Comparison of ENCODE assay signal across 18 mouse cellular contexts in the genomic region with DNA sequence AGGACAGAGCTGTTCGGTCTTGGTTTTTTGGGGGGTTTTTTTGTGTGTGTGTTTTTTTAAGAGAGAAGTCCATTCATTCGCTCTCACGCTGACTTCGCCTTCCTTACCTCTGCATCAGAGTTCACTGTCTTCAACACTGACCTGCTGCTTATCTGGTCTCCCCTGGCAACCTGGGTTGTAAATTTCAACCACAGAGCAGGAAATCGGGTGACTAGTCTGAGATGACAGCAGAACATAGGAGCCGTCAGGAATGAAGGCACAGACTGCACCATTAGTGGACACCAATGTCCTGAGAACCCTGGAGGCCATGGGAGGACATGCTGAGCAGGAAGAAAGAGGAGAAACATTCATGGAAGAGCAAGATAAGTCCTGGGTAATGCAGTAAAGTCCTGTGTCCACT. TPM values are rescaled to one million over a fixed set of nuclear protein-coding genes. Genes with fewer than 3 reads are reported as not detected.
DNase-seq lines count a peak whose midpoint lies in the region; ATAC-seq and TF ChIP-seq lines count a peak whose summit lies in the region.
"Had no signal": no experiment of that assay in that cellular context is flagged by ENCODE, and none has a peak within 500 bp of the region (broad histone marks: within the 10 kb centered on the region; RNA-seq: fewer than 3 reads in every experiment).

No protein-coding gene starts in this region.

- no peak overlapping the region for H3K9ac ChIP-seq in heart, embryonic 11.5 days (ENCODE audit: low read depth, low read length)
- no peak overlapping the region for H3K9ac ChIP-seq in heart, adult 2 months (ENCODE audit: low read depth, low read length)
- H3K9ac ChIP-seq in intestine, embryonic 15.5 days: no peak overlapping the region
- no peak overlapping the region for H3K9ac ChIP-seq in stomach, postnatal 0 days (ENCODE audit: low read length)
- H3K9ac ChIP-seq: forebrain, embryonic 15.5 days; liver, embryonic 15.5 days had no signal

- 0 out of 2 replicates have a peak overlapping the region, but pooled peaks have one; percentile 24 for H3K27ac ChIP-seq in heart, embryonic 11.5 days (ENCODE audit: low read depth, low read length)
- H3K27ac ChIP-seq in heart, adult 2 months: no peak overlapping the region
- H3K27ac ChIP-seq in layer of hippocampus, adult 2 months: 0 out of 2 replicates have a peak overlapping the region, but pooled peaks have one; percentile 88
- H3K27ac ChIP-seq in intestine, embryonic 15.5 days: peak overlapping the region; percentile 54; the same call in 1 of the 2 replicates
- H3K27ac ChIP-seq in stomach, postnatal 0 days (replicated peaks): no peak overlapping the region
- H3K27ac ChIP-seq: embryonic facial prominence, embryonic 10.5 days; forebrain, embryonic 15.5 days; hindbrain, postnatal 0 days; kidney, postnatal 0 days; liver, embryonic 15.5 days had no signal

- H3K79me2 ChIP-seq in heart, adult 2 months (replicated peaks; ENCODE audit: control insufficient read depth, insufficient read depth, low read length): peaks cover 2% of the 10 kb centered on the region; the same call in 1 of the 2 replicates

- no peaks in the 10 kb centered on the region for H3K9me3 ChIP-seq in heart, embryonic 11.5 days (replicated peaks; ENCODE audit: control insufficient read depth, low read length)
- no peaks in the 10 kb centered on the region for H3K9me3 ChIP-seq in intestine, embryonic 15.5 days
- H3K9me3 ChIP-seq in stomach, postnatal 0 days (ENCODE audit: control insufficient read depth, low read length): no peaks in the 10 kb centered on the region
- H3K9me3 ChIP-seq: embryonic facial prominence, embryonic 10.5 days; forebrain, embryonic 15.5 days; liver, embryonic 15.5 days had no signal

- H3K4me2 ChIP-seq in heart, embryonic 11.5 days: 0 out of 2 replicates have a peak overlapping the region, but pooled peaks have one; percentile 0
- 0 out of 2 replicates have a peak overlapping the region, but pooled peaks have one; percentile 19 for H3K4me2 ChIP-seq in intestine, embryonic 15.5 days (replicated peaks)
- H3K4me2 ChIP-seq in stomach, postnatal 0 days (replicated peaks; ENCODE audit: low read depth): no peak overlapping the region
- H3K4me2 ChIP-seq: forebrain, embryonic 15.5 days; liver, embryonic 15.5 days; midbrain, embryonic 11.5 days had no signal

- H3K36me3 ChIP-seq in heart, embryonic 11.5 days (ENCODE audit: control insufficient read depth, insufficient read depth, low read length): no peaks in the 10 kb centered on the region
- H3K36me3 ChIP-seq in heart, adult 2 months (ENCODE audit: control insufficient read depth, insufficient read depth, low read length): peaks cover 7% of the 10 kb centered on the region
- no peaks in the 10 kb centered on the region for H3K36me3 ChIP-seq in intestine, embryonic 15.5 days
- no peaks in the 10 kb centered on the region for H3K36me3 ChIP-seq in stomach, postnatal 0 days (ENCODE audit: control insufficient read depth, insufficient read depth, low read length)
- H3K36me3 ChIP-seq: forebrain, embryonic 15.5 days; liver, embryonic 15.5 days had no signal

- TF ChIP-seq CTCF in heart, adult 2 months (IDR thresholded peaks at IDR 0.05): no peak
- TF ChIP-seq CTCF in layer of hippocampus, adult 2 months (conservative IDR thresholded peaks at IDR 0.05): no peak
- no peak for TF ChIP-seq CTCF in stomach, postnatal 0 days (IDR thresholded peaks at IDR 0.05; ENCODE audit: low read depth)

- H3K4me3 ChIP-seq in heart, embryonic 11.5 days (ENCODE audit: low read depth, low read length): no peak overlapping the region
- H3K4me3 ChIP-seq in heart, adult 2 months: no peak overlapping the region
- no peak overlapping the region for H3K4me3 ChIP-seq in layer of hippocampus, adult 2 months
- no peak overlapping the region for H3K4me3 ChIP-seq in intestine, embryonic 15.5 days (replicated peaks)
- no peak overlapping the region for H3K4me3 ChIP-seq in stomach, postnatal 0 days (ENCODE audit: low read depth, low read length)
- H3K4me3 ChIP-seq: embryonic facial prominence, embryonic 10.5 days; erythroblast, embryonic 14.5 days; forebrain, embryonic 15.5 days; liver, embryonic 15.5 days had no signal

- TF ChIP-seq EP300 in heart, adult 2 months (IDR thresholded peaks at IDR 0.05; ENCODE audit: insufficient read depth, low read depth, low read length): no peak
- no peak for TF ChIP-seq EP300 in stomach, postnatal 0 days (optimal IDR thresholded peaks at IDR 0.05)

- intact Hi-C loops in heart, adult 2 months (cut with DNase I): no loop called here

- DNase-seq in heart, adult 2 months: no peak
- no peak for DNase-seq in layer of hippocampus, adult 2 months (ENCODE audit: low spot score in 2 of 2)
- DNase-seq in layer of hippocampus, postnatal 10 days (ENCODE audit: low spot score in 2 of 2): no peak
- peak; percentile 57 for DNase-seq in stomach, postnatal 0 days (ENCODE audit: low spot score)
- DNase-seq in right cerebral cortex, postnatal 14 days: no peak
- DNase-seq: cerebellum, postnatal 10 days; layer of hippocampus, postnatal 36 days; right cerebral cortex, postnatal 4 days; thymus, postnatal 14 days had no signal

- peak; percentile 53 for ATAC-seq in heart, embryonic 11.5 days (replicated peaks; ENCODE audit: insufficient number of reproducible peaks, low FRiP score, low TSS enrichment)
- ATAC-seq in intestine, embryonic 15.5 days: peak; percentile 90
- peak; percentile 84 for ATAC-seq in stomach, postnatal 0 days (ENCODE audit: low FRiP score, low TSS enrichment)
- ATAC-seq: forebrain, embryonic 15.5 days; hindbrain, postnatal 0 days had no signal

- no peaks in the 10 kb centered on the region for H3K27me3 ChIP-seq in heart, embryonic 11.5 days (ENCODE audit: control insufficient read depth, insufficient read depth, low read length)
- no peaks in the 10 kb centered on the region for H3K27me3 ChIP-seq in heart, adult 2 months (ENCODE audit: control insufficient read depth, insufficient read depth, low read length)
- no peaks in the 10 kb centered on the region for H3K27me3 ChIP-seq in intestine, embryonic 15.5 days (replicated peaks)
- H3K27me3 ChIP-seq in stomach, postnatal 0 days (ENCODE audit: control insufficient read depth, insufficient read depth, low read length): no peaks in the 10 kb centered on the region
- H3K27me3 ChIP-seq: forebrain, embryonic 15.5 days; liver, embryonic 15.5 days had no signal

- no peak for TF ChIP-seq POLR2A in heart, adult 2 months (IDR thresholded peaks at IDR 0.05; ENCODE audit: insufficient read depth, low read depth, low read length)

- peaks cover 31% of the 10 kb centered on the region for H3K4me1 ChIP-seq in heart, embryonic 11.5 days (ENCODE audit: control insufficient read depth, insufficient read depth, low read length)
- peaks cover 6% of the 10 kb centered on the region; the same call in 1 of the 2 replicates for H3K4me1 ChIP-seq in heart, adult 2 months (ENCODE audit: control insufficient read depth, insufficient read depth, low read length)
- H3K4me1 ChIP-seq in intestine, embryonic 15.5 days (replicated peaks): 0 out of 2 replicates have a peak, but pooled peaks cover 3% of the 10 kb centered on the region
- H3K4me1 ChIP-seq in stomach, postnatal 0 days (replicated peaks; ENCODE audit: control insufficient read depth, insufficient read depth): no peaks in the 10 kb centered on the region
- H3K4me1 ChIP-seq: forebrain, embryonic 15.5 days had no signal

- 27% methylated on average over 6 of the region's 6 CpGs for WGBS in heart, embryonic 11.5 days (ENCODE audit: insufficient replicate concordance)
- WGBS in heart, adult 2 months: 60% methylated on average over 6 of the region's 6 CpGs
- 42% methylated on average over 6 of the region's 6 CpGs for WGBS in intestine, embryonic 15.5 days
- WGBS in stomach, postnatal 0 days: 54% methylated on average over 6 of the region's 6 CpGs

RNA-seq across cellular contexts. Expression of a gene that starts 51.1 kb away (rescaled TPM):
- polyA plus RNA-seq in heart, embryonic 11.5 days (2014; fragmentation: Nextera tagmentation; extraction: Ambion mirVana): 58.3 and 66.5 TPM in 2 replicates
- total RNA-seq in heart, adult 2 months (2021): 10 to 100 TPM; 80.9 to 85.2 TPM
- 26.4 and 34.2 TPM in 2 replicates for polyA plus RNA-seq in heart, adult 2 months (2012; rRNA removed)
- 10 to 100 TPM; 71.8 to 75.3 TPM for total RNA-seq in layer of hippocampus, adult 2 months (2021)
- total RNA-seq in layer of hippocampus, postnatal 10 days (2021): 10 to 100 TPM; 47.8 to 54.7 TPM
- polyA plus RNA-seq in intestine, embryonic 15.5 days (2015; fragmentation: Nextera tagmentation; extraction: Ambion mirVana): 14.2 and 14.5 TPM in 2 replicates
- polyA plus RNA-seq in stomach, postnatal 0 days (2015; fragmentation: Nextera tagmentation; extraction: Ambion mirVana): 20.9 and 23.6 TPM in 2 replicates
- polyA plus RNA-seq: erythroblast, embryonic 14.5 days had no signal

Comparison
In these comparisons a context has a peak if more than half of its experiments do, and no peak if none do; other contexts are left out.
1. H3K27ac ChIP-seq: peak in heart, embryonic 11.5 days (single experiment), layer of hippocampus, adult 2 months (single experiment) and intestine, embryonic 15.5 days (single experiment); none in heart, adult 2 months (single experiment) and stomach, postnatal 0 days (single experiment).
2. Peak in every context shown above with its lines, with median percentiles within 50 percentile points of each other: ATAC-seq.